Mouse (Mus musculus) kidney, postnatal 4 days (tissue): ENCODE data around the gene Wdr66.

Experiments
- DNase-seq, 2 experiments: peaks; one replicate each; pipeline ENCODE4 v3.0.0; 2021; ENCODE audit warnings: mixed read lengths in 2 of 2

Wdr66 gene

GRCm38 (mm10) chr5:123272927-123273326, 21.0 kb downstream of the Wdr66 start:
- no peak for DNase-seq

- peak in 1 of 2 experiments; percentile 40 for DNase-seq
Measured at GRCm38 (mm10) chr5:123276636-123277341, 24.9 kb downstream of the Wdr66 start.

DNA sequence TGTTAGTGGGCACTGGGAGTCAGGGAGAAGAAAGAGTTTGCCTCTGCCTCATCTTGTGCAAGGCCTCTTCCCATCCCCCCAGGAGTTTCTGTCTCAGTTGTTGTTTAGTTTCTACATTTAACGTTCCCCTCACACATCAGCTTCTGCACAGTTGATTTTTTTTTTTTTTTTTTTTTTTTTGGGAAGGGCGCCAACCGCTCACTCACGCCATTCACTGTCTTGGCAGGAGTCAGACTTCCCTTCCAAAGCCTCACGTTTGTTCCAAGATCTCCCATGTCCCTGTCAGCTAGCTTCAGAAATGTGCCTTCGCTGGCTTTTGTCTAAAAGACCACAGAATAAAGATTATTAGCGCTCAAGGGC, 25.4 kb downstream of the Wdr66 start:
- no peak for DNase-seq

DNA sequence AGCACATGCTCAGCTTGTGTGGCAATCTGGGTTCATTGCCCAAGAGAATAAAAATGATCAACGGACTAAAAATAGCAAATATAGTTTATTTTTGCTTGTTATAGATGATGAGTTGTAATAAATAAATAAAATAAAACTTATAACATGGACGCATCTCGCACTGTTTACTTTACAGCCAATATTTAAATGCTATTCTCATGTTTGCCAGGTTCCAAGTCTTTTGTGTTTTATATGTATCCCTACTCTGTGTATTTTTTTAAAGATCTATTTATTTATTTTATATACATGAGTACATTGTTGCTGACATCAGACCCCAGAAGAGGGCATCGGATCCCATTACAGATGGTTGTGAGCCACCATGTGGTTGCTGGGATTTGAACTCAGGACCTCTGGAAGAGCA, 25.8 kb downstream of the Wdr66 start:
- DNase-seq = no peak

DNA sequence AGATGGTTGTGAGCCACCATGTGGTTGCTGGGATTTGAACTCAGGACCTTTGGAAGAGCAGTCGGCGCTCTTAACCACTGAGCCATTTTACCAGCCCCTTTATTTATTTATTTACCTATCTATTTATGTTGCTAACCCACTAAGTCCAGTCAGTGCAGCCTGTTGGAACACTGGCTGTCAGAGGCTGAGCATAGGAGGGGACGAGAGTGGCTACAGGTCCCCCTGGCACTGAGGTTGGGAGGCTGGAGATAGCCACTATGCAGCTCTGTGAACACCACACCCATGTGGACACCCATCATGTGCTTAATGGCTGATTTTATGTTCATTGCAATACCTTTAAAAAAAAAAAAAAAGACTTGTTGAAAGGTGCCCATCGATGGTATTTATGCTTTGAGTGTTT, 27.3 kb downstream of the Wdr66 start:
- no peak for DNase-seq

GRCm38 (mm10) chr5:123281336-123282136, 29.6 kb downstream of the Wdr66 start:
- no peak for DNase-seq

GRCm38 (mm10) chr5:123285174-123285573, 33.3 kb downstream of the Wdr66 start:
- peak; percentile 75 to 77 for DNase-seq

DNA sequence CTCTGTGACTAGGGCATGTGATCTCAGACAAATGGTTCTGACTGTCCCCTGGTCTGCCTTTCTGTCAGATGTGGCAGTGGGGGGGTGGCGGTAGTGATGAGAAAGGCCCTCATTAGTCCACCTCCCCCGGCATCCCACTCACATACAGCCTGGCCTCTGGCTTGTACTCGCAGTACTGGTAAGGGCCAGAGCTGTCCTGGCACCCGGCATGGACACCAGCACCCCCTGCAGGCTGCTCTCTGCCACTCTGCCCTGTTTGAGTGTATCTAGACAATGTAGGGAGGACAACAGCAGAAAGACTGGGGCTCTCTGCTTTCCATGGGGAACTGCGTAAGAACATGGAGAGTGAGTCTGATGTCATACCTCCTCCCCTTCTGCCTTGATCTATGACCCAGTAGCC, 36.2 kb downstream of the Wdr66 start:
- DNase-seq = peak in 1 of 2 experiments; percentile 30

DNA sequence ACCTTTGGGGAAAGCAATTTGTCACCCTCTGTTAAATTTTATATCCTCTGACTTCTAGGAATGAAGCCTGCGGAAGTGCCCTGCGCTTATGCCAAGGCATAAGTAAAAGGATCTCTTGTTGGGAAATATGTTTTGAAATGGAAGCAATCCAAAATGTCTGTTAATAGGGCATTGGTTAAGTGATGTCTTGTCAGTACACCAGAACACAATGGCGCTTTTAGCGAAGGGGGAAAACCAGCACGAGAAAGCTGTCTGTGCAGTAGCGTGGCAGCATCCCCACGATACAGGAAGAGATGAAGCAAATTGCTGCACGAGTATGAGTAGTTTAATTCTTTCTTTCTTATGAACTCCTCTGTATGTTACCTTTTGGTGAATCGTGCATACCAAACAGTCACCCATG, 42.8 kb downstream of the Wdr66 start:
- no peak for DNase-seq

- DNase-seq = peak; percentile 53 to 66
Measured at GRCm38 (mm10) chr5:123296224-123296806, 44.4 kb downstream of the Wdr66 start.

GRCm38 (mm10) chr5:123296972-123297754, 45.3 kb downstream of the Wdr66 start:
- DNase-seq = peak in 1 of 2 experiments; percentile 41

DNA sequence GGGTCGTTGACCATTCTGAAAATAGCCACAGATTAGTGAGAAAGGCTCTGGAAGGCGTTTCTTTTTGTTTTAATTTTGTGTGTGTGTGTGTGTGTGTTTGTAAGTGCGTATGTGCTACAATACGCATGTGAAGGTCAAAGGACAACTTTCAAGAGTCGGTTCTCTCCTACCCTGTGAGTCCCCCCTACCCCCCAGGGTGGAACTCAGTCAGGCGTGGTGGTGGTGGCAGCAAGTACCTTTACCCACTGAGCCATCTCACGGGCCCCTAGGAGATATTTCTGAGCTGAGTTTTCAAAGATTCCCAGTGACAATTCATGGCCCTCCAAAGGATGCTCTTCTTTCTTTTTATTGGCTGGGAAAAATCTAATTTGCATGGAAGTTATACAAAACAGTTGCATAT, 45.9 kb downstream of the Wdr66 start:
- DNase-seq = peak in 1 of 2 experiments; percentile 28

GRCm38 (mm10) chr5:123298526-123298925, 46.6 kb downstream of the Wdr66 start:
- DNase-seq = peak; percentile 51 to 64

GRCm38 (mm10) chr5:123300496-123301034, 48.7 kb downstream of the Wdr66 start:
- no peak for DNase-seq

DNA sequence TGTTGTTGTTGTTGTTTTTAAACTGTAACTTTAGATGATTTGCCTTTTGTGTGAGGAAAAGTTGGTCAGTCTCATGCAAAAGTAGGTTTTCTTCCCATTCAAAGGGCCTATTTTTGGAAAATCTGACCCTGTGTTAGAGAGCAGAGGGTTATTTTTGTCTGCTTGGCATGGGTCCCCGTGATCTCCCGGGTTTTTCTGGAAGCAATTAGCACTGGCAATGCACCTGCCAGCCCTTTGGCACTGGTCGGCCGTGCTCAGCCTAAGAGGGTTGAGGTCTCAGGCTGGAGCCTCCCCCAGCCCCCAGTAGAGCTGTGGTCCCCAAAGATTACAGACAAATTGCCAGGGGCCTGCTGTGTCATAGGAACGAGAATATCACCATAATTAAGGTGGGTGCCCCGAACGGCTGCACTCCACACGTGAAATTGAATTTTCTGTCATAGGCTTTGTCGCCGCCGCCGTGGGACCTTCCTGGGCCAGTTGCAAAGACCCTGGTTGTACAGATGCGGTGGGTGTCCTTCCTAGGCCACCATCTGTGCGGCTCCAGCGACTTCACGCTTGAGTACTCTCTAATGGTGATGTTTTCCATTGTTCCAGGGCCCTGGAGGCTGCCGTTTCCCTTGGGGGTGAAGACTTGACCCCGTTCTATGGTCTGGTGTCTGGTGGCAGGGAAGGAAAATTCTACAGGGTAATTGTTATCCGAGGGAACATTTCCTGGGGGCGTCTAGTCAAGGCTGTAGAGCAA, 50.0 kb downstream of the Wdr66 start:
- peak in 1 of 2 experiments; percentile 29 for DNase-seq

DNA sequence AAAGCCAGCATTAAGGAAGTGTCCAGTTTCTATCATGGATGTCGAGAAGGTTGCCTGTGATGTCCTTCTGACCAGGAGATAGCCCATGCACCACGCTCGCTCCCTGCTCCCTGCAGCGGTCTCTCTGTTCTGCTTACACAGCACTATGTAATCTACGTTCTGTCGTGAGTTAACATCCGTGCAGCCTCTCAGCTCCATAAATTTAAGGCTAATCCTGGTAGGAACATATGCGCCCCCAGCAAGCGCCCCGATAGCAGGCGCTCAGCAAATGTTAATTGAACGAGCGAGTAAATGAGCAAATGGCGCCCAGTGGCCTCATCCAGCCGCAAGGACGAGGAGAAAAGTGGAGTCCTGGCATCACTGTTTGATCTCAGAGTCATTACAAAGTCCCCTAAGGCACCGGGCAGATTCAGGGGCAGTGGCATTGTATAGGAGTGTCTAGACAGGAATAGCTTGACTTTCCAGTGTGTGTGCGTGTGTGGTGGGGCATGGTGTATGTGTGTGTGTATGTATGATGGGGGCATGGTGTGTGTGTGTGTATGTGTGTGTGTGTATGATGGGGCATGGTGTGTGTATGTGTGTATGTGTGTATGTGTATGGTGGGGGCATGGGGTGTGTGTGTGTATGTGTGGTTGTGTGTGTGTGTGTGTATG, 55.9 kb downstream of the Wdr66 start:
- DNase-seq = no peak

- DNase-seq = no peak
Measured at GRCm38 (mm10) chr5:123309816-123310215, 57.9 kb downstream of the Wdr66 start.

DNA sequence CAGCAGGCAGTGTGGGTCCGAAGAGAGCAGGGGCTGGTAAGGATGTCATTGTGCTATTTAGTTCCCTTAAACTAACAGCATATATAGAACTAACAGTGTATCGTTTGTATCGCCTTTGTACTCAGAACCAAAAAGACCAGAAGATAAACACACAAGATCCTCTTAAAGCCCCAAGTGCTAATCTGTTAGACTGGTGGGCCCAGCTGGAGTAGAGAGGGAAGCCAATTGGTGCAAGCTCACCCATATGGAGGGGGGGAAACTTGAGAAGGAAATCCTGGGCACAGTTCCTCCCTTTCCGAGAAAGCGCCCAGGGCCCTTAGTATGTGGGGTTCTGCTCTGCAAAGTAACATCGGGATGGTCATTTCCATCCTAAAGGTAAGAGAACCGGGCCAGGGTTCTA, 58.3 kb downstream of the Wdr66 start:
- no peak for DNase-seq

GRCm38 (mm10) chr5:123313058-123313630, 61.2 kb downstream of the Wdr66 start:
- no peak for DNase-seq

GRCm38 (mm10) chr5:123313851-123314380, 62.0 kb downstream of the Wdr66 start:
- DNase-seq = peak in 1 of 2 experiments; percentile 19
